Mouse (Mus musculus): ENCODE data around the gene Icos.

Icos gene

DNA sequence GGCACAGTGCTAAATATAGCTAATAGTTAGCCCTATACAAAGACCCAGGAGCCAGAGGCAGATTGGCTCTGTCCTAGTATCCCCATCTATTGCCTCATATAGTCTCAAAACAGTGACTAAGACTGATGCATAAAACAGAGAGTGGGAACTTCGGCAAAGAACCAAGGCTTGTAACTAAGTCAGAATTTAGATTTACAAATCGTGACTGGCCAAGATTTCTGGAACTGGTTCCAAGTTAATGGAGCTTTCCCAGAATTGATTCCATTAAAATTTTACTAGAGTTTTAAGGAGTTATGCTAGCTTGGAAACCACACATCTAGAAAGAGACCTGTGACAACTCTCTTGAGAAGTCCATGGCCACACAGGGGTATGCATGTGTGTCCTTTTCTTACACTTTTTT is 65.1 kb downstream of the Icos start:
- DNase-seq: no peak

DNA sequence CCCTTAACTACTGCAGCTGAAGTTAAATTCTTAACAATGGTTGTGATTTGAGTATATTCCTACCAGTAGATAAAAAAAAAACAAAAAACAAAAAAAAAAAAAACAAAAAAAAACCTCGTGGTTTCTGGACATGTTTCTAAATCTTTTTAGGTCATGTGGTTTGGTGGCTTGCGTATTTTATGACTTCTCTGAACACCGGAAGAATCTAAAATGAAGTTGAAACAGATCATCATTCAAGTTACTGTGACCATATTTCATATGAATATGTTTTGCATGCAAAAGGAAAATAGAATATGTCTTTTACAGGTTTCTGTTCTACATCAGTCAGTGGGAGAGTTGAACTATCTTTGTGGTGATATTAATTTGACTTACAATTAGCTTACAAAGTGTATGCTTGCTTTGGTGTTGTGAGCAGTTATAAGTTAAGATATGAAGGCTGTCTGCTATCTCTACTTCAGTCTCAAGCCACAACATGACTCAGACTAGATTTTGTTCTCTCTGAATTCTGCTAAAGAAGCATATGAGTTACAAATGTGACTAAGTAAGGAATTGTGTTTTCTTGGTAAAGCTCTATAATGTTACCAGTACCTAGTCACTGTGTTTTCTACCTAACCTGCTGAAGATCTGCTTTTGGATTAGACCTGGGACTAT is 68.5 kb downstream of the Icos start:
- no peak for DNase-seq

DNA sequence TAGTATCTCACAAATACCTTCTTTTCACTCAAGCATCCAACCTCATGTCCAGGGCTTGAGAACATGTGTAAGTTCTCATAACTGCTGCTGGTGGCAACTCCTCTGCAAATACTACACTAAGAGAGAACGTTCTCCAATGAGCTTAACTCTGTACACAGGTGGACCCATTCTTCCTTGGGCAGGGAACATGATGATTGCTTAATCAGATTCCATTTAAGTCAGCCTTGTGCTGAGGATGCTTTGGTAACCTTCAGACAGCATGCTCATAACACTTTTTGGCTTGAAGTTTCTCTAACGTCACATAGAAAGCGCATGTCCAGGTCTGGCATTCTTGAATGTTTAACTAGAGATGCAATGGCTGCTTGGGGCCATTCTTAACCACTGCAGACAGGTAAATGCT is 69.6 kb downstream of the Icos start:
- DNase-seq: no peak
